Mouse (Mus musculus): ENCODE measurements around the gene Gna13.

Gene Gna13

GRCm38 (mm10) chr11:109349652-109350316 is 12.8 kb upstream of the Gna13 start:
- in situ Hi-C loops (cut with MboI, MseI): no loop called here

DNA sequence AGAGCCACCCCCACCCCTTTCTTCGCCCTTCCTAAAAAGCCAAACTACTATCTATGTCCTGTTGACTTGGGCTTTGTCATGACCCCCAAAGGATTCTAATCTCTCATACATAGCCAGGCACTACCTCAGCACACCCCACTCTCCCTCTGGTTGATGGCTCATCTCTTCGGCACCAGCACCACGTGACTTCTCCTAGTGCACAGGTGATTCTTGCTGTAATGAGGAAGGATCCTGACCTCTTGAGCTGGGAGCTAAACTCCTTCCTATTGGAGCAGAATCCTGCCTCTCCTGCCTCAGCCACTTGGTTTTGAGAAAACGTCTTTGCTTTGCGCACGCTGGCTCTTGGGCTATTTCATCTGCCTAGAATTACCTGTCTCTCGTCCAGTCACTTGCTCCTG is 12.3 kb upstream of the Gna13 start:
- in situ Hi-C loops (cut with MboI, MseI): no loop called here

DNA sequence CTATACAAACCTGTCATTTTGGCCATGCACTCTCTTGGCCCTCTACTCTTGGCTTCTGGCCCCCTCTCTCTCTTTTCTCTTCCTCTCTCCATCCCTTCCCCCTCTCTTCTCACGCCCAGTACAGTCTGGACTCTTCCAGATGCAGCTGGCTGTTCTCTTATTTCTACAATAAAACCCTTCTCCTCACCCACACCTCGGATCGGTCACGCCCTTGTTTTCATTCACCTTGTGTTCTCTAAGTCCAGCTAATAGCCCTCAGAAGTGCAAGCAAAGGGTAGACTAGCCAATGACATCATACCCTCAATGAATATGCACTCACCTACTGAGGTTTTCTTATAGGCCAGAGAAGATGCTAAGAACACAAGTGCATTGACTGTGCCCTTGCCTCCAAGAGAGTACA is 11.1 kb upstream of the Gna13 start:
- in situ Hi-C loops (cut with MboI, MseI): no loop called here

DNA sequence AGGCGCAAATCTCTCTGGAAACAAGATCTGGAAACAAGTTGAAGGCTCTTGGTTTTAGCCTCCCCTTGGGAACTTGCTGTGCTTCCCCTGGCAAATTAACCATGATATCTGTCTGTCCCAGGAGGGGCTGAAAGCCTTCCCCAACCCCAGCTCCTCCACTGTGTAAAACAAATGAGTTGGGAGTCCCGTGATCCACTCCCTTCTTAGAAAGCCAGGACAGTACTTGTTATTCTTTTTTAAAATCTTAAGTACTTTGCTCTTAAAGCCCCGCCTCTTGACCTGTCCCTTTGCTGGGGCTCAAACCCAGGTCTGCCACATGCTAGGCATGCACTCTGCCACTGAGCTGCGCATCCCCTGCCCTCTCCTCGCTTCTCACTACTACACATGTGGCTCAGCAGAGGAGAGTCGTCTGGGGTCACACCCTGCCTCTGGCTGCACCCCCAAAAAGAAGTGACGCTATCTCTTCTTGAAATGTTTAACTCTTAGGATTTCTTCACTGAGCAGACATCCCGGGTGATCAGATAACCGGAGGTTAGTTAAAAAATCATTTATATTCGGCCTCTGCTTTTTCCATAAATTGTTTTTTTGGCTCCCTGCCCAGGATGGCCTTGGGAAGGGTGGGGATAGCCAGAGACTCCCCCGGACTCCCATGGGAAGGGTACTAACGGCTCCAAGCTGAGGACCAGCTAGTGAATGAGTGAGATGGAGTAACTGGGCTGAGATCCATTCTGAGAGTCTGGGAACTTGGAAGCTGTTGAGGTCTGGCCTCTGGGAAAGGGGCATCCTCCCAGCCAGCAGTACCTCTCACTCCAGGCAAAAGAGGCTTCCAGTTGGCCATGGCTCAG is 9.0 kb upstream of the Gna13 start:
- in situ Hi-C loops (cut with MboI, MseI): no loop called here

DNA sequence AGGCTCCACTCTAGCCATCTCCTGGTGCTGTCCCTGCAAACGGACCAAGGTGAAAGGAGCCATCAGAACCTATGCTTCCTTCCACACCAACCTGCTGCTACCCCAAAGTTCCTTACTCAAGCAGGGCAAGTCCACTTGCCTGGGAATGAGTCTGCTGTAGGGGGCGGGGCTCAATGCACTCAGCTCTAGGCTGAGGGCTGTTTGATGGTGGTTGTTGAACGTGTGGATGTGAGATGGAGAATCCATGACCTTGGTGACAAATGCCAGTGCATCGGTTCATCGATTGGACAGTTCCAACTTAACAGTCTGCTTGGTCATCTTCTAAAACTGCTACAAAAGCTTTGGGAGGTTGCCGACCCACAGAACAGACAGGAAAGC is 8.4 kb upstream of the Gna13 start:
- in situ Hi-C loops (cut with MboI, MseI): no loop called here

DNA sequence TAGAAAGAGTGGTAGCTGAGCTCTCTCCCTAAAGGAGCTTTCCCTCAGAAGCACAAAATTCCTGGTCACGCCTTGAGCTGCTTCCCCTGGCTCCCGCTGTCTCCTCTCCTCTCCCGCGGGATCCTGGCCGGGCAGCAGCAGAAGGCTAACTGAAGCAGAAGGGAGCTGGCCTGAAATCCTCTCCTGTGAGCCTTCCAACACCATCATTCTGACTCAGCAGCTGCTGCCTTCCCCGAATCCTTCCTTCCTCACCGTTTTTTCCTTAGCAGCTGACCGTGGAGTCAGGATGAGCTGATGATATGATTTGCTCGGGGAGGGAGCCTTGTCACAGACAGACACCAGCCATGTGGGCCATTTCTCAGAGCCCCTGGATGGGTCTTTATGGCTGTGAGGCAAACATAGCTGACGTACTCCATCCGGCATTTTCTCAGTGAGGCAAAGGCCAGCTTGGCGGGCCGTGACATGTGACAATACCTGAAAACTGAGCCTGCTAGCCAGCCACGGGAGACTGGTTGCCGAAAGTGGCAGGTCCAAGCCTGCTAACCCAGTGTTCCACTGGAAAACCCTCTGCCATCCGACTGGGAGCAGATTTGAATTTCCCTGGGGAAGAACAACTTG is 6.8 kb upstream of the Gna13 start:
- in situ Hi-C loops (cut with MboI, MseI): no loop called here

- in situ Hi-C loops (cut with MboI, MseI): no loop called here
Observed at GRCm38 (mm10) chr11:109357171-109357570, 5.5 kb upstream of the Gna13 start.

- in situ Hi-C loops (cut with MboI, MseI): no loop called here
Observed at GRCm38 (mm10) chr11:109358549-109358948, 4.1 kb upstream of the Gna13 start.

GRCm38 (mm10) chr11:109359043-109359752 is 3.4 kb upstream of the Gna13 start:
- in situ Hi-C loops (cut with MboI, MseI): no loop called here

DNA sequence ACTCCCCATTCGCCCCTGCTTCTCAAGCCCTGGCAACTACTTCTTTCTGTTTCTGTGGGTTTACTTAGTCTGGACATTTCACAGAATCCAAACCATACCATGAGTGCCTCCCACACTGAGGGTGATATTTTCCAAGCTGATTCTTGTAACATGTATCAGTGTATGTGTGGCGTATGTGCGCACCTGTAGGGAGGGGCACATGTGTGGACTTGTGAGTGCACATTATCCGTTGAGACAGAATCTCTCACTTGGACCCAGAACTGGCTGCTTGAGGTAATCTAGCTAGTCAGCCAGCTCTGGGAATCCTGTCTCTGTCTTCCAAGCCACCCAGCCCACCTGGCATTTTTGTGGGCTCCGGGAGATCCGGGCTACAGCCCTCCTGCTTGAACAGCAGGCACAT is 2.5 kb upstream of the Gna13 start:
- in situ Hi-C loops (cut with MboI, MseI): loop anchor here (5.0 kb wide), 1 partner anchor 67 kb away; the partner anchor contains the start of gene Amz2

- in situ Hi-C loops (cut with MboI, MseI): loop anchor here (5.0 kb wide), 1 partner anchor 67 kb away; the partner anchor contains the start of gene Amz2
Observed at GRCm38 (mm10) chr11:109360581-109361040, 2.0 kb upstream of the Gna13 start.

DNA sequence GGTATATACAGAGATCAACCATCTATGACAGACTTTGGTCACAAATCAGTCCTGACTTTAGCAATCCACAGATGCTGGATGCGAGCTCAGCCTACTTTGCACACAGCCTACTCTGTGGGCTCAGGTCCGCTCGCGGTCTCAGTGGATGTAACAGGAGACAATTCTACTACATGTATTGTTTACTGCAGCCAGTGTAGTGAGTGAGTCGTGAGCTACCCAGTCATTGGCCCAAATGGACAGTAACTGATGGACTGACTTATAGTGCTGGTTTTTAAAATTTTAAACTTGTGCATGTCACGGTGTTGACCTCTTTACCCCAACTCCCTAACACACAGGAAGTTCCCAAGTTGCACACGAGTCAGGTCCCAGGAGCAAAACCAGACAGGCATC is 1.4 kb upstream of the Gna13 start:
- in situ Hi-C loops (cut with MboI, MseI): loop anchor here (5.0 kb wide), 1 partner anchor 66 kb away; the partner anchor contains the start of gene Amz2

DNA sequence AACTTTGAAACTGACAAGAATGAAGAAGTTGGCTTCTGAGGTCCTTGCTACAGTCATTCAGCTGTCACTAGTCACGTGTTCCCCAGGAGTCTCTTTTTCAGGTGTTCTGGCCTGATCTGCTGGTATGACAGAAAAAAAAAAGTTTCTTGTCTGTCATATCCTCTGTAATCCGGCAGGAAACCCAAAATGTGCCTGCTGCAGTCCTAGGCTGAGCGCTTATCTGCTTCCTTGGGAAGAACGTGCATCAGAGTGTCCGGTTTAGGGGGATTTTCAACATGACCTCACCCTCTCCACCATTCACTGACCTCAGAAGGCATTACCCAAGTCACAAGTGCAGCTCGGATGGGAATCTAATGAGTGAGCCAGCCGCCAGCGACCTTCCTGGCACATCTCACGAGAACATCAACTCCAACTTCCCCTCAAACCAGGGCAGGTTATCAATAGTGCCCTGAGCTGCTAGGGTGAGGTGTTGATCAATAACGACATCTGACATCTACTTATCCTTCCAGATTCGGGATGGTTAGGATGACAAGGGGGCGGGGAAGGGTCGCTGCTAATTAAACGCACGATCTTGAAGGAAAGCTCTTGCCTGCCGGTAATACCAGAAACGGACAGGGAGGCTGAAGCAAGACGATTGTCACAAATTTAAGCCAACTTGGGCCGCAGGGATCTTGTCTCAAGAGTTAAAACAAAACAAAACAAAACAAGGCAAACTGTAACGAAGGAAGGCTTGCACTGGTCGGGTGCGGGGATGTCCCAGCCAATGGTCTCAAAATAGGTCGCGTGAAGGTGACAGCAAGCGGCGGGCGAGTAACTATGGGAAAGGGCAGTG is 784 bp upstream of the Gna13 start:
- in situ Hi-C loops (cut with MboI, MseI): loop anchor here (5.0 kb wide), 1 partner anchor 65 kb away; the partner anchor contains the start of gene Amz2

GRCm38 (mm10) chr11:109363191-109364133 is 831 bp downstream of the Gna13 start:
- in situ Hi-C loops (cut with MboI, MseI): loop anchor here (5.0 kb wide), 1 partner anchor 64 kb away; the partner anchor contains the start of gene Amz2

GRCm38 (mm10) chr11:109364337-109364736 is 1.7 kb downstream of the Gna13 start:
- in situ Hi-C loops (cut with MboI, MseI): loop anchor here (5.0 kb wide), 1 partner anchor 63 kb away; the partner anchor contains the start of gene Amz2

GRCm38 (mm10) chr11:109364881-109365280 is 2.2 kb downstream of the Gna13 start:
- in situ Hi-C loops (cut with MboI, MseI): loop anchor here (5.0 kb wide), 1 partner anchor 62 kb away; the partner anchor contains the start of gene Amz2

DNA sequence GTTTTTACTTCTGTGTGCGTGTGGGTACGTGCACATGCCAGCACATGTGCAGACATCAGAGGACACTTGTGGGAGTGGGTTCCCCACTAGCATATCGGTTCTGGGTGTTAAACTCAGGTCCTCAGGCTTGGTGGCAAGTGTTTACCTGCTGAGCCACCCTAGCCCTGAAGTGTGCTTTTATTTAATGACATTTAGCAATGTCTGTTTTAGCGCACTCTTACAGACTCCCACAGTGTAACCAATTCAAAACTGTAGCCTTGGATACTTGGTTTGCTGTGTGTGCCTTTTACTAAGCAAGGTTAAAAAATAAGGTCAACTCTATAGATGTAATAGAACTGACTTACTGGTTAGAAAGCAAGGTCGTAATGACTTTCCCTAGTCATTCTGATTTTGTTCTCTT is 3.2 kb downstream of the Gna13 start:
- in situ Hi-C loops (cut with MboI, MseI): no loop called here

DNA sequence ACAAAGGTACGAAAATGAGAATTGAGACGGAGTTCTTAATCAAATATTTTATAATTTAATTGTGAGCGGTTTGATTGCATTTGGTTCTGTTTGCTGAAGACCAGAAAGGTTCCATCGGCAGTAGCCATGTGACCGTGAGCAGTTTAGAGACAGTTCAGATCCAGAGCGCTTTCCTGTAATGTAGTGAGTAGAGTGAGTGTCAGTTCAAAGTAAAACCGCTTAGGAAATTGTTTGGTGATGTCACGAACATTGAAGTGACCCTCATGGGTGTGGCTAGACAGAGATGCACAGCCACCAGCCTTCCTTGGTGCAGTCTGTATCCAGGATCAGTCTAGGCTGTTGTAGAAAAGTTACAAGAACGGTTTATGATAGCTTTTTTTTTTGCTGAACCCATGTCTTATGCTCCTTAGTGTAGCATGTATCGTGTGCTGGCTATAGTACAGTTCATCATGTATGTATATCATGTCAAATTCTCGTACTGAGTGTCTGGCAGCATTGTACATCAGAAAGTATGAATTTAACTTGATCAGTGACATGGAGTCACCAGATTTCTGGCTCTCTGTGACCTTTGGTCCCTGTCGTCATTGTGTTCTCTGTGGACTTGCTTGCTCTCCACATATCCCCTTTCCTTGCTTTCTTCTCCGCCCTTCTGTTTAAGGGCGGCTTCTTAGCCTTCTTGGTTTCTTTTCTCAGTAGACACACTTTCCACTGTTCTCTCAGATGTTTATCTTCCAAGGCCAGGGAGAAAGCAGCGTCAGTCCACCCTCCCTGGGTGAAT is 4.4 kb downstream of the Gna13 start:
- in situ Hi-C loops (cut with MboI, MseI): no loop called here

All from T-helper 1 cell (primary cell).